Mouse (Mus musculus) lung, embryonic 14.5 days (tissue): ENCODE measurements around the gene Ethe1. TPM values are rescaled to one million over a fixed set of nuclear protein-coding genes. Genes with fewer than 3 reads are reported as not detected.

ENCODE experiments used
- ATAC-seq: fragments of 200-750 bp; cut with Nextera tagmentation; 2 replicates; pipeline ENCODE4 v1.8.0; 2017; ENCODE audit warnings: mild to moderate bottlenecking, moderate TSS enrichment, moderate library complexity; ENCODE audit not compliant: insufficient read depth
- DNase-seq: peaks from one replicate; pipeline ENCODE4 v3.0.0-alpha.2; 2015
- H3K27ac ChIP-seq: fragments of 300-500 bp; sonication (generic); 2 replicates; pipeline ENCODE4 v1.5.1; 2014; ENCODE audit warnings: low read depth, mild to moderate bottlenecking, moderate library complexity
- H3K27me3 ChIP-seq: fragments of 300-500 bp; sonication (generic); 2 replicates; pipeline ENCODE4 v1.6.1; 2014; ENCODE audit warnings: low read length, control low read depth; ENCODE audit not compliant: insufficient read depth
- H3K36me3 ChIP-seq: fragments of 300-500 bp; sonication (generic); 2 replicates; pipeline ENCODE4 v1.6.1; 2014; ENCODE audit warnings: control low read depth; ENCODE audit not compliant: insufficient read depth
- H3K4me1 ChIP-seq: fragments of 300-500 bp; sonication (generic); 2 replicates; pipeline ENCODE4 v1.6.1; 2014; ENCODE audit warnings: antibody characterized with exemption, control low read depth; ENCODE audit not compliant: insufficient read depth
- H3K4me2 ChIP-seq: fragments of 300-500 bp; sonication (generic); 2 replicates; pipeline ENCODE4 v1.6.1; 2014; ENCODE audit warnings: mild to moderate bottlenecking
- H3K4me3 ChIP-seq: fragments of 300-500 bp; sonication (generic); 2 replicates; pipeline ENCODE4 v1.5.1; 2014; ENCODE audit warnings: low read depth, low read length
- H3K9ac ChIP-seq: fragments of 300-500 bp; sonication (generic); 2 replicates; pipeline ENCODE4 v1.6.1; 2014
- H3K9me3 ChIP-seq: fragments of 300-500 bp; sonication (generic); 2 replicates; pipeline ENCODE4 v1.6.1; 2016; ENCODE audit warnings: low read depth, low read length, control low read depth
- CTCF ChIP-seq: IDR thresholded peaks from 2 replicates; pipeline ENCODE4 v1.5.1; 2016; ENCODE audit warnings: antibody characterized with exemption, low read depth
- WGBS: fragments of 180-500 bp; shearing (Covaris S2); extraction: QIAGEN DNeasy Blood & Tissue Kit; methylation state at CpG from one replicate; pipeline ENCODE4 v1.1.7; 2014; 5-methylcytosine and 5-hydroxymethylcytosine counted together
- polyA plus RNA-seq: library from polyadenylated mRNA; unstranded; fragments of >200 nt; fragmentation: Nextera tagmentation; extraction: Ambion mirVana; gene quantifications from 2 replicates; pipeline ENCODE4 v1.2.1, GENCODE M21; 2014

Ethe1 gene
- polyA plus RNA-seq, 1 experiment from 2014 or later: 26.5 TPM

- TF ChIP-seq CTCF: no peak
These were observed 53.1 kb downstream of the Ethe1 start for GRCm38 (mm10) chr7:24640450-24640849.

GRCm38 (mm10) chr7:24642491-24642890 lies 55.1 kb downstream of the Ethe1 start:
- Histone ChIP-seq H3K27me3 (peaks cover 30% of the 10 kb centered on the region), H3K27ac (no peak overlapping the region), H3K9me3 (no peaks in the 10 kb centered on the region), H3K9ac (no peak overlapping the region), H3K36me3 (no peaks in the 10 kb centered on the region), H3K4me2 (no peak overlapping the region), H3K4me1 (0 out of 2 replicates have a peak, but pooled peaks cover 3% of the 10 kb centered on the region), H3K4me3 (no peak overlapping the region)
- peak; percentile 75 for TF ChIP-seq CTCF
- ATAC-seq (0 out of 2 replicates have a peak, but pooled peaks have one; percentile 27), DNase-seq (peak; percentile 78)
- 9% methylated on average over 9 of the region's 9 CpGs for WGBS

More at GRCm38 (mm10) chr7:24640450-24640849, 53.1 kb downstream of the Ethe1 start:
- no peak for DNase-seq
- ATAC-seq: no peak
- H3K27ac ChIP-seq: no peak overlapping the region
- no peak overlapping the region for H3K4me3 ChIP-seq
- H3K4me1 ChIP-seq: 0 out of 2 replicates have a peak, but pooled peaks cover 3% of the 10 kb centered on the region
- H3K36me3 ChIP-seq: no peaks in the 10 kb centered on the region
- no peaks in the 10 kb centered on the region for H3K9me3 ChIP-seq
- H3K9ac ChIP-seq: no peak overlapping the region
- H3K4me2 ChIP-seq: no peak overlapping the region
- peaks cover 47% of the 10 kb centered on the region for H3K27me3 ChIP-seq
- 62% methylated on average over 13 of the region's 13 CpGs for WGBS

DNA sequence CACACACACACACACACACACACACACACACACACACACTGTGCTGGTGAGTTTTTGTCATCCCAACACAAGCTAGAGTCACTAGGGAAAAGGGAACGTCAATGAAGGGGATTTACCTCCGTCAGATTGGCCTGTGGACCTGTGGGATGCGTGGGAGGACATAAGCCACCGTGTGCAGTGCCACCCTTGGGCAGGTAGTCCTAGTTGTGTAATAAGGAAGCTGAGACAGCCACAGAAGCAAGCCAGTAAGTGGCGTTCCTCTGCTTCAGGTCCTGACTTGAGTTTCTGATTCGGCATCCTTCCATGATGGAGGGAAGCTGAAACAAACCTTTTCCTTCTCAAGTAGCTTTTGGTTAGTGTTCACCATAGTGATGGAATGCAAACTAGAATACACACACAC lies 57.1 kb downstream of the Ethe1 start:
- no peaks in the 10 kb centered on the region for H3K4me1 ChIP-seq
- no peaks in the 10 kb centered on the region for H3K36me3 ChIP-seq
- no peak for DNase-seq
- no peak for TF ChIP-seq CTCF
- H3K4me3 ChIP-seq: no peak overlapping the region
- H3K9ac ChIP-seq: no peak overlapping the region
- H3K27ac ChIP-seq: no peak overlapping the region
- H3K4me2 ChIP-seq: no peak overlapping the region
- H3K9me3 ChIP-seq: no peaks in the 10 kb centered on the region
- H3K27me3 ChIP-seq: peaks cover 11% of the 10 kb centered on the region; the same call in 1 of the 2 replicates
- 80% methylated on average over 6 of the region's 6 CpGs for WGBS
- ATAC-seq: no peak

DNA sequence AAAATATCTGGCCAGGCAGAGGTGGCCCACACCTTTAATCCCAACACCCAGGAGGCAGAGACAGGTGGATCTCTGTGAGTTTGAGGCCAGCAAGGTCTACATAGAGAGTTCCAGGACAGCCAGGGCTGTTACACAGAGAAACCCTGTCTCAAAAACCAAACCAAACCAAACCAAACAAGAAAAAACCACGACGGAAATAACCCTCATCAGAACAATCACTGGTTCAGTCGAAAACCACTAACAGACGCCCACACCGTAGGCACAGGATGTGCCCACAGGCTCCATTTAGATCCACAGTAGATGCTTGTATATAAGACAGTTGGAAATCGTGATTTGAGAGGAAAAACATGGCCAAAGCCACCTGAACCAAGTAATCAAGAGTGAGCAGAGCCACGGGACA lies 57.7 kb downstream of the Ethe1 start:
- WGBS: 69% methylated on average over 7 of the region's 7 CpGs
- Histone ChIP-seq H3K9ac (no peak overlapping the region), H3K27me3 (0 out of 2 replicates have a peak, but pooled peaks cover 6% of the 10 kb centered on the region), H3K4me2 (no peak overlapping the region), H3K4me3 (no peak overlapping the region), H3K4me1 (no peaks in the 10 kb centered on the region), H3K36me3 (no peaks in the 10 kb centered on the region), H3K27ac (no peak overlapping the region), H3K9me3 (no peaks in the 10 kb centered on the region)
- ATAC-seq (no peak), DNase-seq (no peak)
- no peak for TF ChIP-seq CTCF

DNA sequence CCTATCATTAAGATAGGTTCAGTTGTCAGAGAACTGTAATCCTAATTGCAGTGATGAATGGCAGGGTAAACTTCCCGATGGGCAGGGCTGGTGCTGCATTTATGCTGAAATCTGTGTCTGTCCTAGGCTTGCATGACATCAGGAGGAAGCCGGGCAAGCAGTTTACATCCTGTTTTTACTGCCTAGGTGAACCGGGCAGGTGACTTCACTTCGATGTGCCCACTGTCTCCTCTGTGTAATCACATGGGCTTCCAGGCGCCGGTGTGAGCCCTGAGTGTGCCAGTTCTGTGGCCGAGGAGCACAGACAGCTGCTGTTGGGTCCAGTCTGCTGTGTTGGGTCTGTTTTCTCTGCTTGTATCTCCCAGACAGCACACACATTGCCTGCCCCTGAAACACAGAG lies 59.1 kb downstream of the Ethe1 start:
- Histone ChIP-seq H3K4me1 (no peaks in the 10 kb centered on the region), H3K9me3 (no peaks in the 10 kb centered on the region), H3K4me2 (no peak overlapping the region), H3K27me3 (no peaks in the 10 kb centered on the region), H3K9ac (no peak overlapping the region), H3K4me3 (no peak overlapping the region), H3K27ac (no peak overlapping the region), H3K36me3 (no peaks in the 10 kb centered on the region)
- ATAC-seq (no peak), DNase-seq (no peak)
- WGBS: 70% methylated on average over 7 of the region's 7 CpGs
- TF ChIP-seq CTCF: no peak

- no peak overlapping the region for H3K4me2 ChIP-seq
- ATAC-seq: no peak
- H3K9ac ChIP-seq: no peak overlapping the region
- peak; percentile 75 for DNase-seq
- H3K36me3 ChIP-seq: no peaks in the 10 kb centered on the region
- no peaks in the 10 kb centered on the region for H3K27me3 ChIP-seq
- TF ChIP-seq CTCF: peak; percentile 92
- no peak overlapping the region for H3K4me3 ChIP-seq
- no peak overlapping the region for H3K27ac ChIP-seq
- no peaks in the 10 kb centered on the region for H3K4me1 ChIP-seq
- WGBS: 21% methylated on average over 7 of the region's 7 CpGs
- no peaks in the 10 kb centered on the region for H3K9me3 ChIP-seq
These were observed 66.3 kb downstream of the Ethe1 start for GRCm38 (mm10) chr7:24653681-24654080.

Other genes with a start within 250 kb of the Ethe1 start
- gene Lypd5, start 238.3 kb upstream of the Ethe1 start, polyA plus RNA-seq: not detected in 2 replicates
- gene Kcnn4, start 217.3 kb upstream of the Ethe1 start, polyA plus RNA-seq: 1.6 and 1.7 TPM in 2 replicates
- 21.5 and 24.5 TPM in 2 replicates for gene Smg9, start 187.9 kb upstream of the Ethe1 start, polyA plus RNA-seq
- 0.14 TPM in 1 of 2 replicates, not detected in the other for gene Irgc1, start 135.2 kb upstream of the Ethe1 start, polyA plus RNA-seq
- gene Plaur, start 125.1 kb upstream of the Ethe1 start, polyA plus RNA-seq: 18.1 and 20.2 TPM in 2 replicates
- gene Cadm4, start 105.5 kb upstream of the Ethe1 start, polyA plus RNA-seq: 0.34 and 0.72 TPM in 2 replicates
- 36.2 and 37.7 TPM in 2 replicates for gene Zfp428, start 80.5 kb upstream of the Ethe1 start, polyA plus RNA-seq
- 0.32 and 0.47 TPM in 2 replicates for gene AC161166.1, start 75.1 kb upstream of the Ethe1 start, polyA plus RNA-seq
- 8.0 and 9.3 TPM in 2 replicates for gene Irgq, start 56.9 kb upstream of the Ethe1 start, polyA plus RNA-seq
- not detected in 2 replicates for gene Pinlyp, start 41.4 kb upstream of the Ethe1 start, polyA plus RNA-seq
- gene Xrcc1, start 41.3 kb upstream of the Ethe1 start, polyA plus RNA-seq: 96.6 and 121 TPM in 2 replicates
- 2.6 and 2.9 TPM in 2 replicates for gene Zfp575, start 98 bp downstream of the Ethe1 start, polyA plus RNA-seq
- 0.14 and 0.33 TPM in 2 replicates for gene Phldb3, start 23.2 kb downstream of the Ethe1 start, polyA plus RNA-seq
- 0.14 TPM in 1 of 2 replicates, not detected in the other for gene Lypd3, start 49.0 kb downstream of the Ethe1 start, polyA plus RNA-seq
- gene Tex101, start 89.1 kb downstream of the Ethe1 start, polyA plus RNA-seq: not detected in 2 replicates
- gene BC049730, start 121.7 kb downstream of the Ethe1 start, polyA plus RNA-seq: not detected in 2 replicates
- gene Gm4763, start 139.4 kb downstream of the Ethe1 start, polyA plus RNA-seq: not detected in 2 replicates
- 0.13 TPM in 1 of 2 replicates, not detected in the other for gene Cd177, start 172.8 kb downstream of the Ethe1 start, polyA plus RNA-seq
- not detected in 2 replicates for gene Ceacam10, start 189.7 kb downstream of the Ethe1 start, polyA plus RNA-seq